Mouse (Mus musculus) frontal cortex, postnatal 25 days (tissue): ENCODE results near the gene Tspan13.

Experiments used
- DNase-seq, 2 experiments: peaks; one replicate each; pipeline ENCODE4 v3.0.0; 2022; ENCODE audit warnings: low spot score in 2 of 2

Gene Tspan13

GRCm38 (mm10) chr12:36042348-36042778 is at the start of gene Tspan13:
Gene Tspan13 (minus strand): TSS chr12:36042500.
- DNase-seq, result peak; percentile 83 to 88

- DNase-seq, result no peak
Observed at GRCm38 (mm10) chr12:36091964-36092363, 49.7 kb upstream of the Tspan13 start.

- DNase-seq, result no peak
Observed at GRCm38 (mm10) chr12:36089221-36089620, 46.9 kb upstream of the Tspan13 start.

- DNase-seq, result no peak
Observed at GRCm38 (mm10) chr12:36088804-36089203, 46.5 kb upstream of the Tspan13 start.

- no peak for DNase-seq
Observed at GRCm38 (mm10) chr12:36085380-36085779, 43.1 kb upstream of the Tspan13 start.

- DNase-seq, result no peak
Observed at GRCm38 (mm10) chr12:36078101-36078899, 36.0 kb upstream of the Tspan13 start.

- no peak for DNase-seq
Observed at GRCm38 (mm10) chr12:36072860-36073259, 30.6 kb upstream of the Tspan13 start.

- DNase-seq, result no peak
Observed at GRCm38 (mm10) chr12:36070231-36070630, 27.9 kb upstream of the Tspan13 start.

GRCm38 (mm10) chr12:36067538-36067937 is 25.2 kb upstream of the Tspan13 start:
- no peak for DNase-seq

- DNase-seq, result no peak
Observed at GRCm38 (mm10) chr12:36065911-36066310, 23.6 kb upstream of the Tspan13 start.

GRCm38 (mm10) chr12:36057699-36058098 is 15.4 kb upstream of the Tspan13 start:
- no peak for DNase-seq

GRCm38 (mm10) chr12:36050276-36050675 is 8.0 kb upstream of the Tspan13 start:
- DNase-seq, result no peak

- no peak for DNase-seq
Observed at GRCm38 (mm10) chr12:36047593-36047992, 5.3 kb upstream of the Tspan13 start.

GRCm38 (mm10) chr12:36046196-36046595 is 3.9 kb upstream of the Tspan13 start:
- no peak for DNase-seq

- no peak for DNase-seq
Observed at GRCm38 (mm10) chr12:36044691-36045090, 2.4 kb upstream of the Tspan13 start.

GRCm38 (mm10) chr12:36041703-36042347 is 475 bp downstream of the Tspan13 start:
- peak; percentile 35 to 37 for DNase-seq

GRCm38 (mm10) chr12:36041281-36041589 is 1.1 kb downstream of the Tspan13 start:
- DNase-seq, result no peak

- no peak for DNase-seq
Observed at GRCm38 (mm10) chr12:36040571-36041280, 1.6 kb downstream of the Tspan13 start.

- DNase-seq, result no peak
Observed at GRCm38 (mm10) chr12:36039541-36040084, 2.7 kb downstream of the Tspan13 start.

- no peak for DNase-seq
Observed at GRCm38 (mm10) chr12:36036776-36037175, 5.5 kb downstream of the Tspan13 start.

- DNase-seq, result no peak
Observed at GRCm38 (mm10) chr12:36036121-36036520, 6.2 kb downstream of the Tspan13 start.

- DNase-seq, result no peak
Observed at GRCm38 (mm10) chr12:36035501-36035900, 6.8 kb downstream of the Tspan13 start.
